Mouse (Mus musculus) liver, embryonic 13.5 days (tissue): ENCODE results near the gene Ano3. TPM values are rescaled to one million over a fixed set of nuclear protein-coding genes. Genes with fewer than 3 reads are reported as not detected.

Source experiments
- ATAC-seq: fragments of 200-750 bp; cut with Nextera tagmentation; 2 replicates; pipeline ENCODE4 v1.8.0; 2017; ENCODE audit warnings: low read depth, mild to moderate bottlenecking, moderate number of reproducible peaks, moderate library complexity
- DNase-seq: peaks from one replicate; pipeline ENCODE4 v3.0.0; 2022
- H3K27ac ChIP-seq: fragments of 300-500 bp; sonication (generic); 2 replicates; pipeline ENCODE4 v1.5.1; 2015; ENCODE audit warnings: moderate library complexity, mild to moderate bottlenecking, inconsistent platforms
- H3K27me3 ChIP-seq: fragments of 300-500 bp; sonication (generic); 2 replicates; pipeline ENCODE4 v1.6.1; 2015; ENCODE audit warnings: mild to moderate bottlenecking, inconsistent platforms
- H3K36me3 ChIP-seq: fragments of 300-500 bp; sonication (generic); 2 replicates; pipeline ENCODE4 v1.6.1; 2015; ENCODE audit warnings: mild to moderate bottlenecking, inconsistent platforms
- H3K4me1 ChIP-seq: fragments of 300-500 bp; sonication (generic); replicated peaks from 2 replicates; pipeline ENCODE4 v1.6.1; 2015; ENCODE audit warnings: inconsistent platforms
- H3K4me2 ChIP-seq: fragments of 300-500 bp; sonication (generic); 2 replicates; pipeline ENCODE4 v1.6.1; 2015; ENCODE audit warnings: inconsistent platforms, mild to moderate bottlenecking, moderate library complexity
- H3K4me3 ChIP-seq: fragments of 300-500 bp; sonication (generic); replicated peaks from 2 replicates; pipeline ENCODE4 v1.5.1; 2015; ENCODE audit warnings: mild to moderate bottlenecking, inconsistent platforms
- H3K9ac ChIP-seq: fragments of 300-500 bp; sonication (generic); 2 replicates; pipeline ENCODE4 v1.6.1; 2015; ENCODE audit warnings: mild to moderate bottlenecking, inconsistent platforms
- H3K9me3 ChIP-seq: fragments of 300-500 bp; sonication (generic); replicated peaks from 2 replicates; pipeline ENCODE4 v1.6.1; 2016; ENCODE audit warnings: inconsistent platforms
- WGBS: fragments of 180-500 bp; shearing (Covaris S2); methylation state at CpG from one replicate; pipeline ENCODE4 v1.1.7; 2015; ENCODE audit not compliant: insufficient replicate concordance; 5-methylcytosine and 5-hydroxymethylcytosine counted together
- polyA plus RNA-seq: library from polyadenylated mRNA; unstranded; fragments of >200 nt; fragmentation: Nextera tagmentation; extraction: Ambion mirVana; gene quantifications from 2 replicates; pipeline ENCODE4 v1.2.1, GENCODE M21; 2015

Ano3 gene
- polyA plus RNA-seq, 1 experiment from 2014 or later, result not detected

DNA sequence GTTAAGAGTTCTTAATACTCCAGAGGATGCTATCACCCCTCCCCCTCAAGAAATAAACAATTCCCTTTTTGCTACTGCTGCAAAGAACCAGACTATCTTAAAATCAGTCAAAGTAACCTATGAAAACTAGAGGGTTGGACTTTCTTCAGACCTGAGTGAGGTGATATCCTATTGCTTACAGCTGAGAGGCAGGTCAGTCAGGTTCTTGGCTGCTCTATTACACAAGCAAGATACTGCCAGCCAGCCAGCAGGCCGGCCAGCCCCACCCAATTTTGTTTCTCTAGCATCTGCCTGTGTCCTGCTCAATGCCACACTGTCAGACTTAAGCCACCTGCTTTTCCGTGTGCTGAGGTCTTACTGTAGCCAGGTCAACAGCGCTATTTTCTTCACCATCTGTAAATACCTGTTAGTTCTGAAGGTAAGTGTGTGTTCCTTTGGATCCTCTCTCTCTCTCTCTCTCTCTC lies 229.4 kb downstream of the Ano3 start, which contains the start of gene Muc15:
TSS of gene Muc15 (plus strand) at position 51 of the 464 bp plus-strand sequence.
- no peak within 1 kb of the TSS for H3K27ac ChIP-seq
- no peak within 1 kb of the TSS for H3K9ac ChIP-seq
- no peak within 1 kb of the TSS for H3K4me3 ChIP-seq
- H3K9me3 ChIP-seq, result no peaks in the 10 kb centered on the region
- no peaks in the 10 kb centered on the region for H3K27me3 ChIP-seq
- DNase-seq, result no peak
- no peaks in the 10 kb centered on the region for H3K36me3 ChIP-seq
- WGBS, result 35% methylated on average over 3 of the region's 3 CpGs
- no peaks in the 10 kb centered on the region for H3K4me1 ChIP-seq
- ATAC-seq, result no peak
- no peak within 1 kb of the TSS for H3K4me2 ChIP-seq

GRCm38 (mm10) chr2:110719051-110719450 lies 231.7 kb downstream of the Ano3 start:
- Histone ChIP-seq H3K4me3 (no peak overlapping the region), H3K27me3 (no peaks in the 10 kb centered on the region), H3K27ac (no peak overlapping the region), H3K9ac (no peak overlapping the region), H3K9me3 (no peaks in the 10 kb centered on the region), H3K4me2 (no peak overlapping the region), H3K4me1 (no peaks in the 10 kb centered on the region), H3K36me3 (no peaks in the 10 kb centered on the region)
- DNase-seq (no peak), ATAC-seq (no peak)

GRCm38 (mm10) chr2:110710055-110710720 lies 240.5 kb downstream of the Ano3 start:
- no peak for ATAC-seq
- DNase-seq, result no peak
- H3K4me3 ChIP-seq, result no peak overlapping the region
- H3K27ac ChIP-seq, result no peak overlapping the region
- H3K27me3 ChIP-seq, result no peaks in the 10 kb centered on the region
- no peak overlapping the region for H3K4me2 ChIP-seq
- no peaks in the 10 kb centered on the region for H3K36me3 ChIP-seq
- H3K4me1 ChIP-seq, result no peaks in the 10 kb centered on the region
- WGBS, result 60% methylated on average over 10 of the region's 10 CpGs
- H3K9ac ChIP-seq, result no peak overlapping the region
- no peaks in the 10 kb centered on the region for H3K9me3 ChIP-seq

DNA sequence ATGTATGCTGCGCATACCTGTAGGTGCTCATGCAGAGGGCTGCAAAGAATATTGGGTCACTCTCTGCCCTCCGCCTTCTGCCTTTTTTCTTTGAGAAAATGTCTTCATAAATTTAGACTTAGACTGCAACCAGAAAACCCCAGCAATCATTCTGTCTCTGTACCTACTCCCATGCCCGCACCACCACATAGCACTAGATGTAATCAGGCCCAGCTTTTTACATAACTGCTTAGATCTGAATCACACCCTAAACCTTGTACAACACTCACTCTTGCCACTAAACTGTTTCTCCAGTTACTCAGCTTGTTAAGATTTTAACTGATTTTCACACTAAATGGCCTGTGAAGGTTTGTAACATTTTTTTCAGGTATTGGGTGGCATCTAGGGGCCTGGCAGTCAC lies 241.3 kb downstream of the Ano3 start:
- no peak for ATAC-seq
- Histone ChIP-seq H3K36me3 (no peaks in the 10 kb centered on the region), H3K4me1 (no peaks in the 10 kb centered on the region), H3K27ac (no peak overlapping the region), H3K27me3 (no peaks in the 10 kb centered on the region), H3K4me2 (no peak overlapping the region), H3K4me3 (no peak overlapping the region), H3K9ac (no peak overlapping the region), H3K9me3 (no peaks in the 10 kb centered on the region)
- WGBS, result 74% methylated on average over 3 of the region's 3 CpGs
- DNase-seq, result no peak

DNA sequence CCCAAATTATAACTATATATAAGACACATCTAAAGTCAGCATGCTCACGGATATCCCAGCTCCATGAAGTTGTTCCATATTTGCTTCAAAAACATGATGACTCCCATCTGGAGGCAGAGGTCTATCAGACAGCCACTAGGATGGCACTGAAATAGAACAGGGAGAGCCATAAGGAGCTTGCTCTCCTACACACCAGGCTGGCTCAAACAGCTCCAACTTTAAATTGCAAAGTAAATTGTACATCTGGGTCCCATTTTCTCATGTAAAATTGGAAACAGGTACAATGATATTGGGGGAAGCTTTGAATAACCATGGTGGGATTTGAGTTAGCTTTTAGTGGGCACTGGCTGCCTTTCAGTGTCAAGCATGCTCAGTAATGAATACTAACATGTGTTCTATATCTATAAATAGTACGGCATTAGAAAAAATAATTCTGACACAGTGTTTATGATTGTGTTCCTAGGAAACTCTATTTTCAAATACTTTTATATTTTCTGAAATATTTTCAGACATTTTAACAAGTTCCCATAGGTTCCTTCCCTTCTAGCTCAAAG lies 279.6 kb downstream of the Ano3 start:
- ATAC-seq (no peak), DNase-seq (no peak)
- no peak overlapping the region for H3K4me2 ChIP-seq
- no peak overlapping the region for H3K4me3 ChIP-seq
- no peaks in the 10 kb centered on the region for H3K4me1 ChIP-seq
- H3K27me3 ChIP-seq, result no peaks in the 10 kb centered on the region
- no peaks in the 10 kb centered on the region for H3K9me3 ChIP-seq
- H3K27ac ChIP-seq, result no peak overlapping the region
- no peak overlapping the region for H3K9ac ChIP-seq
- H3K36me3 ChIP-seq, result no peaks in the 10 kb centered on the region
- 55% methylated on average over 2 of the region's 2 CpGs for WGBS

- Histone ChIP-seq H3K27ac (no peak overlapping the region), H3K9ac (no peak overlapping the region)
- 39% methylated on average over 4 of the region's 4 CpGs for WGBS
These were observed 287.4 kb downstream of the Ano3 start for GRCm38 (mm10) chr2:110663329-110663728.

GRCm38 (mm10) chr2:110644846-110645245 lies 305.9 kb downstream of the Ano3 start:
- DNase-seq, result no peak
- no peak overlapping the region for H3K4me2 ChIP-seq
- H3K4me3 ChIP-seq, result no peak overlapping the region
- ATAC-seq, result no peak
- H3K36me3 ChIP-seq, result no peaks in the 10 kb centered on the region
- H3K9ac ChIP-seq, result no peak overlapping the region
- H3K27ac ChIP-seq, result no peak overlapping the region
- no peaks in the 10 kb centered on the region for H3K9me3 ChIP-seq
- no peaks in the 10 kb centered on the region for H3K27me3 ChIP-seq
- no peaks in the 10 kb centered on the region for H3K4me1 ChIP-seq

More at GRCm38 (mm10) chr2:110663329-110663728, 287.4 kb downstream of the Ano3 start:
- DNase-seq, result no peak
- ATAC-seq, result no peak
- Histone ChIP-seq H3K4me1 (no peaks in the 10 kb centered on the region), H3K9me3 (no peaks in the 10 kb centered on the region), H3K4me3 (no peak overlapping the region), H3K36me3 (no peaks in the 10 kb centered on the region), H3K4me2 (no peak overlapping the region), H3K27me3 (no peaks in the 10 kb centered on the region)

- H3K4me3 ChIP-seq, result no peak overlapping the region
- no peak overlapping the region for H3K4me2 ChIP-seq
- H3K27me3 ChIP-seq, result no peaks in the 10 kb centered on the region
- H3K9me3 ChIP-seq, result no peaks in the 10 kb centered on the region
- 67% methylated on average over 1 of the region's 1 CpGs for WGBS
- H3K9ac ChIP-seq, result no peak overlapping the region
- H3K27ac ChIP-seq, result no peak overlapping the region
- no peaks in the 10 kb centered on the region for H3K4me1 ChIP-seq
- DNase-seq (no peak), ATAC-seq (no peak)
- H3K36me3 ChIP-seq, result no peaks in the 10 kb centered on the region
These were observed 306.4 kb downstream of the Ano3 start for GRCm38 (mm10) chr2:110644358-110644757.

Other genes with a start within 250 kb of the Ano3 start
- gene Muc15, start 229.6 kb downstream of the Ano3 start, polyA plus RNA-seq, result not detected in 2 replicates
- gene Gm13941, start 155.1 kb upstream of the Ano3 start, polyA plus RNA-seq, result not detected in 2 replicates
- not detected in 2 replicates for gene Gm15130, start 202.0 kb upstream of the Ano3 start, polyA plus RNA-seq